Mouse (Mus musculus): ENCODE measurements around the gene Mapk11. TPM values are rescaled to one million over a fixed set of nuclear protein-coding genes. Genes with fewer than 3 reads are reported as not detected.

The Mapk11 gene
- polyA plus RNA-seq, 1 experiment from 2014 or later = 0.83 TPM

GRCm38 (mm10) chr15:89169431-89169830 lies 20.0 kb upstream of the Mapk11 start:
- Histone ChIP-seq H3K36me3 (ENCODE audit: control insufficient read depth, insufficient read depth) (peaks cover 8% of the 10 kb centered on the region; the same call in 1 of the 2 replicates), H3K4me3 (ENCODE audit: low read depth, low read length) (no peak overlapping the region), H3K9me3 (replicated peaks; ENCODE audit: control insufficient read depth, low read length) (no peaks in the 10 kb centered on the region), H3K27ac (ENCODE audit: low read length) (0 out of 2 replicates have a peak overlapping the region, but pooled peaks have one; percentile 1), H3K4me2 (ENCODE audit: low read depth, low read length) (no peak overlapping the region), H3K4me1 (ENCODE audit: control insufficient read depth, low read depth, low read length) (peaks cover 35% of the 10 kb centered on the region), H3K27me3 (ENCODE audit: control insufficient read depth, insufficient read depth, low read depth, low read length) (peaks cover 28% of the 10 kb centered on the region), H3K9ac (ENCODE audit: low read depth, low read length) (no peak overlapping the region)
- 48% methylated on average over 10 of the region's 10 CpGs for WGBS (ENCODE audit: insufficient replicate concordance)
- peak; percentile 25; the same call in 1 of the 2 replicates for ATAC-seq (ENCODE audit: low read depth)

- 62% methylated on average over 10 of the region's 10 CpGs for WGBS (ENCODE audit: insufficient replicate concordance)
- Histone ChIP-seq H3K4me3 (ENCODE audit: low read depth, low read length) (no peak overlapping the region), H3K27me3 (ENCODE audit: control insufficient read depth, insufficient read depth, low read depth, low read length) (peaks cover 23% of the 10 kb centered on the region), H3K27ac (ENCODE audit: low read length) (no peak overlapping the region), H3K36me3 (ENCODE audit: control insufficient read depth, insufficient read depth) (peaks cover 8% of the 10 kb centered on the region; the same call in 1 of the 2 replicates), H3K4me1 (ENCODE audit: control insufficient read depth, low read depth, low read length) (peaks cover 31% of the 10 kb centered on the region), H3K9me3 (replicated peaks; ENCODE audit: control insufficient read depth, low read length) (no peaks in the 10 kb centered on the region), H3K4me2 (ENCODE audit: low read depth, low read length) (no peak overlapping the region), H3K9ac (ENCODE audit: low read depth, low read length) (no peak overlapping the region)
- ATAC-seq (ENCODE audit: low read depth) = no peak
Measured at GRCm38 (mm10) chr15:89168922-89169321, 19.5 kb upstream of the Mapk11 start.

- peaks cover 8% of the 10 kb centered on the region; the same call in 1 of the 2 replicates for H3K36me3 ChIP-seq (ENCODE audit: control insufficient read depth, insufficient read depth)
- H3K4me1 ChIP-seq (ENCODE audit: control insufficient read depth, low read depth, low read length) = peaks cover 13% of the 10 kb centered on the region
- ATAC-seq (ENCODE audit: low read depth) = no peak
- 71% methylated on average over 12 of the region's 12 CpGs for WGBS (ENCODE audit: insufficient replicate concordance)
- H3K27me3 ChIP-seq (ENCODE audit: control insufficient read depth, insufficient read depth, low read depth, low read length) = no peaks in the 10 kb centered on the region
- no peak overlapping the region for H3K27ac ChIP-seq (ENCODE audit: low read length)
- no peak overlapping the region for H3K4me3 ChIP-seq (ENCODE audit: low read depth, low read length)
- H3K9me3 ChIP-seq (replicated peaks; ENCODE audit: control insufficient read depth, low read length) = no peaks in the 10 kb centered on the region
- H3K9ac ChIP-seq (ENCODE audit: low read depth, low read length) = no peak overlapping the region
- H3K4me2 ChIP-seq (ENCODE audit: low read depth, low read length) = no peak overlapping the region
Measured at GRCm38 (mm10) chr15:89165478-89165877, 16.1 kb upstream of the Mapk11 start.

- no peak overlapping the region for H3K27ac ChIP-seq (ENCODE audit: low read length)
- H3K9ac ChIP-seq (ENCODE audit: low read depth, low read length) = no peak overlapping the region
- no peaks in the 10 kb centered on the region for H3K9me3 ChIP-seq (replicated peaks; ENCODE audit: control insufficient read depth, low read length)
- no peak overlapping the region for H3K4me3 ChIP-seq (ENCODE audit: low read depth, low read length)
- ATAC-seq (ENCODE audit: low read depth) = no peak
- H3K36me3 ChIP-seq (ENCODE audit: control insufficient read depth, insufficient read depth) = peaks cover 1% of the 10 kb centered on the region; the same call in 1 of the 2 replicates
- no peak overlapping the region for H3K4me2 ChIP-seq (ENCODE audit: low read depth, low read length)
- H3K4me1 ChIP-seq (ENCODE audit: control insufficient read depth, low read depth, low read length) = no peaks in the 10 kb centered on the region
- 63% methylated on average over 9 of the region's 9 CpGs for WGBS (ENCODE audit: insufficient replicate concordance)
- H3K27me3 ChIP-seq (ENCODE audit: control insufficient read depth, insufficient read depth, low read depth, low read length) = no peaks in the 10 kb centered on the region
Measured at GRCm38 (mm10) chr15:89161397-89161796, 12.0 kb upstream of the Mapk11 start.

- 83% methylated on average over 16 of the region's 16 CpGs for WGBS (ENCODE audit: insufficient replicate concordance)
- ATAC-seq (ENCODE audit: low read depth) = no peak
- peaks cover 3% of the 10 kb centered on the region; the same call in 1 of the 2 replicates for H3K36me3 ChIP-seq (ENCODE audit: control insufficient read depth, insufficient read depth)
- no peak overlapping the region for H3K9ac ChIP-seq (ENCODE audit: low read depth, low read length)
- no peak overlapping the region for H3K4me3 ChIP-seq (ENCODE audit: low read depth, low read length)
- H3K4me2 ChIP-seq (ENCODE audit: low read depth, low read length) = no peak overlapping the region
- no peaks in the 10 kb centered on the region for H3K27me3 ChIP-seq (ENCODE audit: control insufficient read depth, insufficient read depth, low read depth, low read length)
- no peak overlapping the region for H3K27ac ChIP-seq (ENCODE audit: low read length)
- no peaks in the 10 kb centered on the region for H3K9me3 ChIP-seq (replicated peaks; ENCODE audit: control insufficient read depth, low read length)
- H3K4me1 ChIP-seq (ENCODE audit: control insufficient read depth, low read depth, low read length) = no peaks in the 10 kb centered on the region
Measured at GRCm38 (mm10) chr15:89158516-89158915, 9.1 kb upstream of the Mapk11 start.

- Histone ChIP-seq H3K36me3 (ENCODE audit: control insufficient read depth, insufficient read depth) (peaks cover 3% of the 10 kb centered on the region; the same call in 1 of the 2 replicates), H3K4me2 (ENCODE audit: low read depth, low read length) (no peak overlapping the region), H3K27me3 (ENCODE audit: control insufficient read depth, insufficient read depth, low read depth, low read length) (no peaks in the 10 kb centered on the region), H3K27ac (ENCODE audit: low read length) (no peak overlapping the region), H3K9me3 (replicated peaks; ENCODE audit: control insufficient read depth, low read length) (no peaks in the 10 kb centered on the region), H3K4me1 (ENCODE audit: control insufficient read depth, low read depth, low read length) (no peaks in the 10 kb centered on the region), H3K4me3 (ENCODE audit: low read depth, low read length) (no peak overlapping the region), H3K9ac (ENCODE audit: low read depth, low read length) (no peak overlapping the region)
- WGBS (ENCODE audit: insufficient replicate concordance) = 50% methylated on average over 7 of the region's 7 CpGs
- no peak for ATAC-seq (ENCODE audit: low read depth)
Measured at GRCm38 (mm10) chr15:89157954-89158353, 8.5 kb upstream of the Mapk11 start.

- Histone ChIP-seq H3K4me2 (ENCODE audit: low read depth, low read length) (no peak overlapping the region), H3K36me3 (ENCODE audit: control insufficient read depth, insufficient read depth) (peaks cover 3% of the 10 kb centered on the region; the same call in 1 of the 2 replicates), H3K27ac (ENCODE audit: low read length) (no peak overlapping the region), H3K9ac (ENCODE audit: low read depth, low read length) (no peak overlapping the region), H3K4me3 (ENCODE audit: low read depth, low read length) (no peak overlapping the region), H3K4me1 (ENCODE audit: control insufficient read depth, low read depth, low read length) (peaks cover 7% of the 10 kb centered on the region), H3K9me3 (replicated peaks; ENCODE audit: control insufficient read depth, low read length) (no peaks in the 10 kb centered on the region), H3K27me3 (ENCODE audit: control insufficient read depth, insufficient read depth, low read depth, low read length) (peaks cover 36% of the 10 kb centered on the region)
- no peak for ATAC-seq (ENCODE audit: low read depth)
Measured at GRCm38 (mm10) chr15:89152312-89152711, 2.9 kb upstream of the Mapk11 start.

- no peak overlapping the region for H3K27ac ChIP-seq (ENCODE audit: low read length)
- H3K4me2 ChIP-seq (ENCODE audit: low read depth, low read length) = peak overlapping the region; percentile 62
- peaks cover 9% of the 10 kb centered on the region for H3K4me1 ChIP-seq (ENCODE audit: control insufficient read depth, low read depth, low read length)
- no peaks in the 10 kb centered on the region for H3K36me3 ChIP-seq (ENCODE audit: control insufficient read depth, insufficient read depth)
- no peak for ATAC-seq (ENCODE audit: low read depth)
- H3K9ac ChIP-seq (ENCODE audit: low read depth, low read length) = no peak overlapping the region
- WGBS (ENCODE audit: insufficient replicate concordance) = 2% methylated on average over 13 of the region's 13 CpGs
- no peaks in the 10 kb centered on the region for H3K9me3 ChIP-seq (replicated peaks; ENCODE audit: control insufficient read depth, low read length)
- peak overlapping the region; percentile 50 for H3K4me3 ChIP-seq (ENCODE audit: low read depth, low read length)
- H3K27me3 ChIP-seq (ENCODE audit: control insufficient read depth, insufficient read depth, low read depth, low read length) = peaks cover 59% of the 10 kb centered on the region
Measured at GRCm38 (mm10) chr15:89150041-89150390, 588 bp upstream of the Mapk11 start.

- no peak overlapping the region for H3K27ac ChIP-seq (ENCODE audit: low read length)
- no peaks in the 10 kb centered on the region for H3K36me3 ChIP-seq (ENCODE audit: control insufficient read depth, insufficient read depth)
- no peak overlapping the region for H3K9ac ChIP-seq (ENCODE audit: low read depth, low read length)
- no peak for ATAC-seq (ENCODE audit: low read depth)
- no peaks in the 10 kb centered on the region for H3K9me3 ChIP-seq (replicated peaks; ENCODE audit: control insufficient read depth, low read length)
- peak overlapping the region; percentile 62 for H3K4me2 ChIP-seq (ENCODE audit: low read depth, low read length)
- H3K4me3 ChIP-seq (ENCODE audit: low read depth, low read length) = peak overlapping the region; percentile 50
- WGBS (ENCODE audit: insufficient replicate concordance) = 6% methylated on average over 25 of the region's 25 CpGs
- peaks cover 69% of the 10 kb centered on the region for H3K27me3 ChIP-seq (ENCODE audit: control insufficient read depth, insufficient read depth, low read depth, low read length)
- H3K4me1 ChIP-seq (ENCODE audit: control insufficient read depth, low read depth, low read length) = peaks cover 9% of the 10 kb centered on the region
Measured at GRCm38 (mm10) chr15:89148496-89149270, 745 bp downstream of the Mapk11 start.

Data from liver, embryonic 16.5 days (tissue).